Mouse (Mus musculus): Measurements from ENCODE around the gene Atp8b4. TPM values are rescaled to one million over a fixed set of nuclear protein-coding genes. Genes with fewer than 3 reads are reported as not detected.
"Not testable (repeated sequence)": the region's sequence is repeated elsewhere in the genome, so short reads cannot be mapped to it uniquely, and the experiment has no call there.

Gene Atp8b4
- under 1 TPM; 0.27 to 0.31 TPM for total RNA-seq (2021)
- long read RNA-seq, experiment 1: 0 reads
- long read RNA-seq, experiment 2, partial matches to known transcripts: 0 of 1 reads
- long read RNA-seq, experiment 2, other reads (novel, unspliced or antisense): 1 of 1 reads

GRCm38 (mm10) chr2:126500521-126500920 lies at the start of gene Atp8b4:
Gene Atp8b4 (minus strand): TSS chr2:126500674.
- intact Hi-C loops (cut with DNase I; ENCODE audit: low total_unique reads): no loop called here

DNA sequence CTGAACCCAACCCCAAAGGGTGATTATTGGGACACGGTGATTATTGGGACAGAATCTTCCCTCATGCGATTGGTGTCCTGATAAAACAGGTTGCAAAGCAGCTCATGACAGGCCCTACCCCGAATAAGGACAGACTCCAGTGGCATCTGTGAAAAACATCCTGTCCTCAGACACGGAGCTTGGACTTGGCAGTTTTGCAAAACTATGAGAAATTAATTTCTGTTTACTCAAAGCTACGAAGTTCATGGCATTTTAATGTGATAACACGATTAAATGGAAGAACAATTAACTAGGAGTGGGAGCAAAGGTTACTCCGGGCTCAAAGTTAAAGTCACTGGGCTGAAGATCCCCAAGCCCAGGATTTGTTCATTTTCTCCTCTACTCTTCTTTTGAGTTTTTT lies 49.2 kb upstream of the Atp8b4 start:
- intact Hi-C loops (cut with DNase I; ENCODE audit: low total_unique reads): no loop called here
- no peak for DNase-seq

More at GRCm38 (mm10) chr2:126500521-126500920, at the start of gene Atp8b4:
- no peak for DNase-seq

- no peak for DNase-seq
- intact Hi-C loops (cut with DNase I; ENCODE audit: low total_unique reads): no loop called here
These were observed 45.9 kb upstream of the Atp8b4 start for GRCm38 (mm10) chr2:126546392-126546791.

GRCm38 (mm10) chr2:126545297-126545696 lies 44.8 kb upstream of the Atp8b4 start:
- intact Hi-C loops (cut with DNase I; ENCODE audit: low total_unique reads): no loop called here
- DNase-seq: no peak

- intact Hi-C loops (cut with DNase I; ENCODE audit: low total_unique reads): no loop called here
- no peak for DNase-seq
These were observed 41.7 kb upstream of the Atp8b4 start for GRCm38 (mm10) chr2:126542211-126542610.

DNA sequence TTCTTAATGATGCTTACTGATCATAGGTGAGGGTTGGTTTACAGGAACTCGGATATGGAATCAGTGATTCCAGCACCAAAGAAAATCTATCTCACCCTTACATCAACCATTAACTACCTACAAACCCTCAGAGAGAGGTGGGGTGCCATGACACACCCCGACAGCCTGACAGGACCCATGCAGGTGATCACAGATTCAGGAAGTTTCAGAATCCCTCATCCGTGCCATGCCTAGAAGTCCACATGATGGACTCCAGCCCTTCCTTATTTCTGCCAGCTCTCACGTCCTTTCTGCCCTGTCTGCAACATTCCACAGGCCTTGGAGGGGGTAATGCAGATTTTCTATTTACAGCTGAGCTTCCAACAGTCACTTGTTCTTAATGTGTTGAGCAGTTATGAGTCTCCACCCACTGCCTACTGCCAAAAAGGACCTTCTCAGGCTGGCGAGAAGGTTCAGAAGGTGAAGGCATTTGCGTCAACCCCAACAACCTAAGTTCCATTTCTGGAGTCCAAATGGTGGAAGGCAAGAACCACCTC lies 40.0 kb upstream of the Atp8b4 start:
- DNase-seq: no peak
- intact Hi-C loops (cut with DNase I; ENCODE audit: low total_unique reads): no loop called here

- no peak for DNase-seq
- intact Hi-C loops (cut with DNase I; ENCODE audit: low total_unique reads): no loop called here
These were observed 37.2 kb upstream of the Atp8b4 start for GRCm38 (mm10) chr2:126537654-126538053.

- DNase-seq: no peak
- intact Hi-C loops (cut with DNase I; ENCODE audit: low total_unique reads): no loop called here
These were observed 30.1 kb upstream of the Atp8b4 start for GRCm38 (mm10) chr2:126530581-126530980.

GRCm38 (mm10) chr2:126527461-126527860 lies 27.0 kb upstream of the Atp8b4 start:
- intact Hi-C loops (cut with DNase I; ENCODE audit: low total_unique reads): loop anchor here (10.0 kb wide), 1 partner anchor 633 kb away; no protein-coding TSS in a partner anchor
- no peak for DNase-seq

DNA sequence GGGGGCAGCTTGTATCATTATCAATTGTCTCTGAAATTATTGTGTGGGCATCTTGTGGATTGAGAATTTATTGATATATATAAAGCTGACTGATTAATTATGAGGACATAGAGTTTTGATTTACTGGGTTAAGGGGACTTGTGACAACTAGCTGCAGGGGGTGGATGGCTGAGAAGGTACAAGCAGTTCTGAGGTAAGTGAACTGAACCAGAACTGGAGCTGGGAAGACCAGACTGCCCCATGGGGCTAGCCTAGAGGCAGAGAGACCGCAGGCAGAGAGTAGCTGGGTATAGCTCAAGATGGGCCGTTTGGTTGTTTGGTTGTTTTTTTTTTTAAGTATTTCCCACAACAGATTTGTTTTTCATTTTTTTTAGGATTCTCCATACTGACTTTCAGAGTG lies 23.8 kb upstream of the Atp8b4 start:
- intact Hi-C loops (cut with DNase I; ENCODE audit: low total_unique reads): loop anchor here (10.0 kb wide), 1 partner anchor 629 kb away; no protein-coding TSS in a partner anchor
- DNase-seq: no peak

DNA sequence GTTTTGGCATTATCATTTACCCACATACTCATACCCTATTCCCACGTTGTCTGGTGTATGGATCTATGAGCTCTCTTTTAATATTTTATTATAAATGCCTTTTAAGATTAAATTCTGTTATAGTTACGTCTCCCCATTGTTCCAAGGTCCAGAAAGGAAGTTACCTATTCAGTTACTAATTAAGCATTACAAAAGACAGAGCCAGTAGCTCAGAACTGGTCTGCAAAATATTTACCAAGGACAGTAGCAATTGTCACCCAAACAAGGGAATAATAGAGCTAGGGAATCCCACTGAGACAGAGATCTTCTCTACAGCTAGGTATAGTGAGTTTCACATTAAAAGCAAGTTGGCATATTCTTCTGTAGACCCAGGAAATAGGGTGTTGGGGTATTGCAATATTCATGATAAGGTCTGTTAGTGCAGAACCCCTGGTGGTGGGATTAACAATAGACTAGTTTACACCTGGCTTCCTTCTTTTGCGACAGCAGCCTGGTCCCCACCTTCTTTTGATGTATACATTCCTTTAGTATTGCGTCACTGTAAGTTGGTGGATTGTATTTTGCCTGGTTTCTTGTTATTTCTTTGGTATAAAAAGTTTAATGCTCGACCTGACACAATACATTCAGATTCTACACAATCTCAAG lies 22.7 kb upstream of the Atp8b4 start:
- intact Hi-C loops (cut with DNase I; ENCODE audit: low total_unique reads): loop anchor here (10.0 kb wide), 1 partner anchor 628 kb away; no protein-coding TSS in a partner anchor

DNA sequence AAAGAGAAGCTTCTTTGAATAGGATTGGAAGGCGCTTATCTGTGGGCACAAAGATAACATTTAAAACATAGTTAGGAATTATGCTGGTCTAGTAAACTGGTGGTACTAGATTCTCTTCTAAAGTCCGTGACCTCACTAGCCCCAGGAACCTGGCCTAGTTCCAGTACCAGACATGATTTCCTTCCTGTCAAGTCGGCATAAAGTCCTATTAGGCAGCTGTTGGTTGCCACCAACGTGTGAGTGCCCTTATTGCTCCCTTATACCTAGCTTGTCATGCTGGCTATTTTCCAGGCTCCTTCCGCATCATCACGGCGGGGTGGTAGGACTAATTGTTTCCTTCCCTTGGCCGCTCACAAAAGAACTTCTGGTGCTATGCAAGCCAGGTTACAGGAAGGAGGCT lies 21.6 kb upstream of the Atp8b4 start:
- DNase-seq: no peak

More for the DNA sequence above, 22.7 kb upstream of the Atp8b4 start:
- DNase-seq: not testable (repeated sequence)

DNA sequence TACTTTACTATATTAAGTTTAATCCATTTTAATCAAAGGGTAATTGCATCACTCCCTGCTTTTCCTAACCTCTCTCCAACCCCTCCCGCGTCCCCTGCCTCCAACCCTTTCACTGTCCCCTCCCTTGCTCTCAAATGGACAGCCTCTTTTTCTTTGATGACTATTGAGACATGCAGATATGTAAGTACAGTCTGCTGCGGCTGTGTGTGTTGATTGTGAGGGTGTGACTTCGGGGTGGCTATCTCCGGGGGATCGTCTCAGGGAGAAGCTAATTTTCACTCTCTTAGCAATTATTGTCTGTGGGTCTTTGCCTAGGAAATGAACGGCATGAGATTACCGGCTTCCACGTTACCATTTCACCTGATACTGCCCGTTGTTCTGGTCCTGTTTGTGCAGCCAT lies 21.0 kb upstream of the Atp8b4 start:
- DNase-seq: no peak
- intact Hi-C loops (cut with DNase I; ENCODE audit: low total_unique reads): loop anchor here (10.0 kb wide), 1 partner anchor 627 kb away; no protein-coding TSS in a partner anchor

More for the DNA sequence above, 21.6 kb upstream of the Atp8b4 start:
- intact Hi-C loops (cut with DNase I; ENCODE audit: low total_unique reads): loop anchor here (10.0 kb wide), 1 partner anchor 627 kb away; no protein-coding TSS in a partner anchor

- DNase-seq: no peak
These were observed 20.4 kb upstream of the Atp8b4 start for GRCm38 (mm10) chr2:126520828-126521227.

GRCm38 (mm10) chr2:126519872-126520581 lies 19.6 kb upstream of the Atp8b4 start:
- intact Hi-C loops (cut with DNase I; ENCODE audit: low total_unique reads): loop anchor here (10.0 kb wide), 1 partner anchor 625 kb away; no protein-coding TSS in a partner anchor
- DNase-seq: no peak

More at GRCm38 (mm10) chr2:126520828-126521227, 20.4 kb upstream of the Atp8b4 start:
- intact Hi-C loops (cut with DNase I; ENCODE audit: low total_unique reads): loop anchor here (10.0 kb wide), 1 partner anchor 626 kb away; no protein-coding TSS in a partner anchor

- intact Hi-C loops (cut with DNase I; ENCODE audit: low total_unique reads): no loop called here
- DNase-seq: no peak
These were observed 14.8 kb upstream of the Atp8b4 start for GRCm38 (mm10) chr2:126515069-126515826.

- intact Hi-C loops (cut with DNase I; ENCODE audit: low total_unique reads): no loop called here
- no peak for DNase-seq
These were observed 7.8 kb upstream of the Atp8b4 start for GRCm38 (mm10) chr2:126508228-126508627.

GRCm38 (mm10) chr2:126507477-126507876 lies 7.0 kb upstream of the Atp8b4 start:
- intact Hi-C loops (cut with DNase I; ENCODE audit: low total_unique reads): no loop called here
- DNase-seq: no peak

DNA sequence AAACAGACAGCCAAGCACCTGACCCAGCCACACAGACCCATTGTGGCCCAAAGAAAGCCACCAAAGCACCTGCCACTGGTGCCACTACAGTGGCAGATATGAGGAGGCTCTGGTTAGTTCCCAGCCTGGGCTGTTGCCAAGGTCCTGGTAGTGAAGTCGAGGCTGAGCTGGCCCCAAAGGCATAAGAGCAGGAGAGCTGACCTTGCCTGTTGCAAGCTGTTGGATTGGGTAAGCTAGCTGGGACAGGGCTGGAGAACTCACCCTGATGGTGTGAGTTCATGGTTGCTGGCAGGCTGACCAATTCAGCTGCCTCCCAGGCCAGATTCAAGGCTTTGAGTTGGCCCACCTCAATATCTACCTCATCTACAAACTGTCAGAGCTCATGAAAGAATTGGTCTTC lies 4.7 kb upstream of the Atp8b4 start:
- intact Hi-C loops (cut with DNase I; ENCODE audit: low total_unique reads): no loop called here
- peak; percentile 19 for DNase-seq
